Comparison of ENCODE assay signal across 8 mouse cellular contexts in genomic region chr2:168524905-168525381, GRCm38 (mm10).
DNase-seq lines count a peak whose midpoint lies in the region; ATAC-seq lines count a peak whose summit lies in the region.

No protein-coding gene starts in this region.

- H3K9ac ChIP-seq in embryonic facial prominence, embryonic 11.5 days (replicated peaks; ENCODE audit: low read length) = no peak overlapping the region

- DNase-seq in adrenal gland, postnatal 25 days = peak; percentile 97
- peak; percentile 78 for DNase-seq in embryonic facial prominence, embryonic 11.5 days (ENCODE audit: low spot score)
- DNase-seq in heart, adult 11 months = peak; percentile 99
- peak; percentile 95 for DNase-seq in kidney, adult 11 months
- peak; percentile 75 to 78 for DNase-seq in left cerebral cortex, postnatal 36 days (ENCODE audit: low spot score in 2 of 2)
- DNase-seq in mesoderm, embryonic 11.5 days (ENCODE audit: low read depth, low spot score) = peak; percentile 69
- peak; percentile 78 for DNase-seq in right cerebral cortex, postnatal 36 days (ENCODE audit: low spot score in 2 of 2)

- peak overlapping the region; percentile 22 for H3K4me2 ChIP-seq in embryonic facial prominence, embryonic 11.5 days (ENCODE audit: low read depth, low read length)

- H3K4me1 ChIP-seq in embryonic facial prominence, embryonic 11.5 days (ENCODE audit: control insufficient read depth, insufficient read depth, low read length) = peaks cover 2% of the 10 kb centered on the region

- intact Hi-C loops in left cerebral cortex, postnatal 36 days (cut with DNase I) = no loop called here

- WGBS in embryonic facial prominence, embryonic 11.5 days = 2% methylated on average over 13 of the region's 13 CpGs

- no peak overlapping the region for H3K27ac ChIP-seq in embryonic facial prominence, embryonic 11.5 days (replicated peaks; ENCODE audit: low read depth, low read length)

- H3K27me3 ChIP-seq in embryonic facial prominence, embryonic 11.5 days (ENCODE audit: control insufficient read depth, insufficient read depth, low read length) = peaks cover 9% of the 10 kb centered on the region; the same call in 1 of the 2 replicates

- peak overlapping the region; percentile 7; the same call in 1 of the 2 replicates for H3K4me3 ChIP-seq in embryonic facial prominence, embryonic 11.5 days (ENCODE audit: low read depth, low read length)

- H3K9me3 ChIP-seq in embryonic facial prominence, embryonic 11.5 days (replicated peaks; ENCODE audit: control insufficient read depth, low read length) = no peaks in the 10 kb centered on the region

- ATAC-seq in embryonic facial prominence, embryonic 11.5 days (replicated peaks; ENCODE audit: insufficient number of reproducible peaks, low FRiP score, low TSS enrichment, low read depth) = peak; percentile 77
- ATAC-seq in inflammation-experienced regulatory T-cells, adult 6 months = no peak

- no peaks in the 10 kb centered on the region for H3K36me3 ChIP-seq in embryonic facial prominence, embryonic 11.5 days (replicated peaks; ENCODE audit: control insufficient read depth, insufficient read depth, low read depth, low read length)
